Mouse (Mus musculus): ENCODE measurements around the gene Olfr1251. TPM values are rescaled to one million over a fixed set of nuclear protein-coding genes. Genes with fewer than 3 reads are reported as not detected.

The Olfr1251 gene
- not detected for polyA plus RNA-seq (2017; shearing (Covaris generic))

DNA sequence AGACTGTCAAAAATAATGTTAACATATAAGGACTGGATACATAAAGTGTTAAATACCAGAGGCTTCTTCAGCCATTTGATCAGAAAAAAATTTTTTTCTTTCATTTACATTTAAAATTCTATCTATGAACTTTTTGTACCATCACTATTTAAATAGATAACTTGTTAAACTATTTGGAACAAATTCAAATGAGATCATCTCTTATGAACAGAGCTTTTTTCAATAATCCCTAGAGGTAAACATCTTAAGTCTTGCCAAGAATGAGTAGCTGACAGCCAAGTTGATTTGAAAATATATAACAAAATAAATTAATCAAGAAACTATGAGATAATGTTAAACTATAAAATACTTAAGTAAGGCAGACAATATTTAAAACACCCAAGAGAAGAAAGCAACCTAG, at the start of gene Olfr1251:
TSS of gene Olfr1251 (minus strand) at position 101 of the 400 bp plus-strand sequence.

DNA sequence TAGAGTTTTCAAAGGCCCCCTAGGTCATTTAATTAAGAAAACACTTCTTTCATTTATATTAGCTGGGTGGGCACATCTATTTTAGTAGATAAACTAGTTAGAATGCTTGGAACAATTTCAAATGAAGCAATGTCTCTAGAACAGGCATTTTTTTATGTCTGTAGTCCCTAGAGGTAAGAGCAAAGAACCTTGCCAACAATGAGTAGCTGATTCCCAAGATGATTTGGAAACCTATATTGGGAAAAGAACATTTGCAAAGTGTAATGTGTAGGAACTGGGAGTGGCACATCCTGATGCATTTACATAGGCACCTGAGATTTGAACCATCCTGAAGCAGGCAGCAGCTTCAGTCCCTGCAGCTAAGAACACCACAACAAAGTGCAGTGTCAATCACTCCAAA, 10.4 kb downstream of the Olfr1251 start, which contains the start of gene Olfr1250:
TSS of gene Olfr1250 (minus strand) at position 101 of the 400 bp plus-strand sequence.

DNA sequence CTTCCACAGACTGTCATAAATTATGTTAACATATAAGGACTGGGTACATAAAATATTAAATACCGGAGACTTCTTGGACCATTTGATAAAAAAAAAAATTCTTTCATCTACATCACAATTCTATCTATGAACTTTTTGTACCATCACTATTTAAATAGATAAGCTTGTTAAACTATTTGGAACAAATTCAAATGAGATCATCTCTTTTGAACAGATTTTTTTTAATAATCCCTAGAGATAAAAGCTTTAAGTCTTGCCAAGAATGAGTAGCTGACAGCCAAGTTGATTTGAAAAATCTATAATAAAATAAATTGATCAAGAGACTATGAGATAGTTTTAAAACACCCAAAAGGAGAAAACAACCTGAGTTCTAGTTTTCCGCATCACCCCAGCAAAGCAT, 36.9 kb downstream of the Olfr1251 start, which contains the start of gene Olfr1249:
TSS of gene Olfr1249 (minus strand) at position 101 of the 400 bp plus-strand sequence.

DNA sequence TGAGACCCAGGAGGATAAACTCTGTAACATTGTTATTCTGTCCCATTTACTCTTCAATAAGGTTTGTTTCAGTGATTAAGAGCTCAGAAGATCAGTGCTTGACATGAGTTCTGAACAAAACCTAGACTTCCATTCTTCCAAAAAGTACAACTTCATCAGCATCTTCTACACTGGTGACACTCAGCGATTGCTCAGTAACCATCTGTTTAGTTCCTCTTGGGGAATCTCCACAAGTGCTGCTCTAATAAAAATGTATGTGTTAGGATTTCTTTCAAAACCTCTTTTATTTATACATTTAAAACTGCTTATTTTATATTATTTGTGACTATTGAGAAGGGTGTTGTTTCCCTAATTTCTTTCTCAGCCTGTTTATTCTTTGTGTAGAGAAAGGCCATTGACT, 53.6 kb downstream of the Olfr1251 start, which contains the start of gene Olfr1248:
TSS of gene Olfr1248 (minus strand) at position 101 of the 400 bp plus-strand sequence.

Other genes starting within 250 kb of the Olfr1251 start
- not detected for gene Olfr1240, start 228.9 kb downstream of the Olfr1251 start, polyA plus RNA-seq (2017; shearing (Covaris generic))
- gene Olfr1241, start 184.8 kb downstream of the Olfr1251 start, polyA plus RNA-seq (2017; shearing (Covaris generic)) = not detected
- gene Olfr1242, start 173.6 kb downstream of the Olfr1251 start, polyA plus RNA-seq (2017; shearing (Covaris generic)) = not detected
- gene Olfr1243, start 140.4 kb downstream of the Olfr1251 start, polyA plus RNA-seq (2017; shearing (Covaris generic)) = not detected
- gene Olfr1245, start 93.5 kb downstream of the Olfr1251 start, polyA plus RNA-seq (2017; shearing (Covaris generic)) = under 1 TPM in 1 of 2 experiments, not detected in 1; 0.10 TPM
- not detected for gene Olfr1246, start 78.8 kb downstream of the Olfr1251 start, polyA plus RNA-seq (2017; shearing (Covaris generic))
- under 1 TPM in 1 of 2 experiments, not detected in 1; 0.11 TPM for gene Olfr1247, start 57.8 kb downstream of the Olfr1251 start, polyA plus RNA-seq (2017; shearing (Covaris generic))
- not detected for gene Olfr1248, start 53.7 kb downstream of the Olfr1251 start, polyA plus RNA-seq (2017; shearing (Covaris generic))
- not detected for gene Olfr1249, start 37.0 kb downstream of the Olfr1251 start, polyA plus RNA-seq (2017; shearing (Covaris generic))
- under 1 TPM; 0.04 to 0.15 TPM for gene Olfr1250, start 10.5 kb downstream of the Olfr1251 start, polyA plus RNA-seq (2017; shearing (Covaris generic))
- under 1 TPM in 1 of 2 experiments, not detected in 1; 0.05 TPM for gene Olfr1252, start 53.1 kb upstream of the Olfr1251 start, polyA plus RNA-seq (2017; shearing (Covaris generic))
- under 1 TPM in 1 of 2 experiments, not detected in 1; 0.31 TPM for gene Olfr1253, start 85.2 kb upstream of the Olfr1251 start, polyA plus RNA-seq (2017; shearing (Covaris generic))
- gene Olfr1254, start 121.7 kb upstream of the Olfr1251 start, polyA plus RNA-seq (2017; shearing (Covaris generic)) = not detected
- gene Olfr1255, start 140.1 kb upstream of the Olfr1251 start, polyA plus RNA-seq (2017; shearing (Covaris generic)) = not detected
- gene Olfr1256, start 169.6 kb upstream of the Olfr1251 start, polyA plus RNA-seq (2017; shearing (Covaris generic)) = not detected
- not detected for gene Olfr48, start 176.3 kb upstream of the Olfr1251 start, polyA plus RNA-seq (2017; shearing (Covaris generic))
- gene Olfr1257, start 206.5 kb upstream of the Olfr1251 start, polyA plus RNA-seq (2017; shearing (Covaris generic)) = not detected